Mouse (Mus musculus) hindbrain, embryonic 13.5 days (tissue): ENCODE data around the gene Grk5. TPM values are rescaled to one million over a fixed set of nuclear protein-coding genes. Genes with fewer than 3 reads are reported as not detected.
A peak's percentile ranks its signal among the peaks of the same experiment; 100 is the strongest.

ENCODE experiments used
- ATAC-seq: fragments of 200-750 bp; cut with Nextera tagmentation; 2 replicates; pipeline ENCODE4 v1.8.0; 2017; ENCODE audit warnings: moderate TSS enrichment; ENCODE audit not compliant: low FRiP score
- H3K27ac ChIP-seq: fragments of 300-500 bp; sonication (generic); 2 replicates; pipeline ENCODE4 v1.5.1; 2015; ENCODE audit warnings: inconsistent platforms, mild to moderate bottlenecking, moderate library complexity
- H3K27me3 ChIP-seq: fragments of 300-500 bp; sonication (generic); 2 replicates; pipeline ENCODE4 v1.6.1; 2015; ENCODE audit warnings: mild to moderate bottlenecking, inconsistent platforms
- H3K36me3 ChIP-seq: fragments of 300-500 bp; sonication (generic); 2 replicates; pipeline ENCODE4 v1.6.1; 2015; ENCODE audit warnings: mild to moderate bottlenecking, inconsistent platforms
- H3K4me1 ChIP-seq: fragments of 300-500 bp; sonication (generic); replicated peaks from 2 replicates; pipeline ENCODE4 v1.6.1; 2015; ENCODE audit warnings: inconsistent platforms
- H3K4me2 ChIP-seq: fragments of 300-500 bp; sonication (generic); 2 replicates; pipeline ENCODE4 v1.6.1; 2015; ENCODE audit warnings: inconsistent platforms, mild to moderate bottlenecking, moderate library complexity
- H3K4me3 ChIP-seq: fragments of 300-500 bp; sonication (generic); 2 replicates; pipeline ENCODE4 v1.5.1; 2015; ENCODE audit warnings: mild to moderate bottlenecking, inconsistent platforms
- H3K9ac ChIP-seq: fragments of 300-500 bp; sonication (generic); 2 replicates; pipeline ENCODE4 v1.6.1; 2015; ENCODE audit warnings: mild to moderate bottlenecking, inconsistent platforms
- H3K9me3 ChIP-seq: fragments of 300-500 bp; sonication (generic); 2 replicates; pipeline ENCODE4 v1.6.1; 2016; ENCODE audit warnings: inconsistent platforms
- WGBS: fragments of 180-500 bp; shearing (Covaris S2); methylation state at CpG from one replicate; pipeline ENCODE4 v1.1.7; 2015; 5-methylcytosine and 5-hydroxymethylcytosine counted together
- polyA plus RNA-seq: library from polyadenylated mRNA; unstranded; fragments of >200 nt; fragmentation: Nextera tagmentation; extraction: Ambion mirVana; gene quantifications from 2 replicates; pipeline ENCODE4 v1.2.1, GENCODE M21; 2015

Grk5 gene
- polyA plus RNA-seq, 1 experiment from 2014 or later = 2.3 TPM

GRCm38 (mm10) chr19:61090541-61090940 lies 201.0 kb downstream of the Grk5 start:
- Histone ChIP-seq H3K36me3 (peaks cover 62% of the 10 kb centered on the region), H3K4me3 (no peak overlapping the region), H3K9me3 (no peaks in the 10 kb centered on the region), H3K4me2 (no peak overlapping the region), H3K4me1 (no peaks in the 10 kb centered on the region), H3K27ac (no peak overlapping the region), H3K27me3 (no peaks in the 10 kb centered on the region), H3K9ac (no peak overlapping the region)
- 90% methylated on average over 4 of the region's 4 CpGs for WGBS
- no peak for ATAC-seq

GRCm38 (mm10) chr19:61096776-61097175 lies 207.2 kb downstream of the Grk5 start:
- WGBS = 83% methylated on average over 2 of the region's 2 CpGs
- H3K4me3 ChIP-seq = no peak overlapping the region
- H3K36me3 ChIP-seq = peaks cover 17% of the 10 kb centered on the region
- no peak overlapping the region for H3K27ac ChIP-seq
- no peaks in the 10 kb centered on the region for H3K9me3 ChIP-seq
- H3K27me3 ChIP-seq = no peaks in the 10 kb centered on the region
- H3K4me1 ChIP-seq = no peaks in the 10 kb centered on the region
- H3K4me2 ChIP-seq = no peak overlapping the region
- H3K9ac ChIP-seq = no peak overlapping the region
- no peak for ATAC-seq

GRCm38 (mm10) chr19:61097764-61098163 lies 208.2 kb downstream of the Grk5 start:
- Histone ChIP-seq H3K27me3 (no peaks in the 10 kb centered on the region), H3K36me3 (peaks cover 13% of the 10 kb centered on the region), H3K9me3 (no peaks in the 10 kb centered on the region), H3K4me1 (no peaks in the 10 kb centered on the region), H3K4me3 (no peak overlapping the region), H3K9ac (no peak overlapping the region), H3K27ac (no peak overlapping the region), H3K4me2 (no peak overlapping the region)
- ATAC-seq = peak; percentile 5; the same call in 1 of the 2 replicates
- 28% methylated on average over 4 of the region's 4 CpGs for WGBS

- 58% methylated on average over 2 of the region's 2 CpGs for WGBS
- ATAC-seq = no peak
These were observed 220.6 kb downstream of the Grk5 start for GRCm38 (mm10) chr19:61110184-61110583.

GRCm38 (mm10) chr19:61131096-61131495 lies 241.5 kb downstream of the Grk5 start:
- WGBS = 89% methylated on average over 10 of the region's 10 CpGs
- Histone ChIP-seq H3K4me3 (no peak overlapping the region), H3K36me3 (peaks cover 36% of the 10 kb centered on the region), H3K27ac (no peak overlapping the region), H3K4me2 (no peak overlapping the region), H3K9me3 (peaks cover 3% of the 10 kb centered on the region), H3K27me3 (no peaks in the 10 kb centered on the region), H3K9ac (no peak overlapping the region), H3K4me1 (no peaks in the 10 kb centered on the region)
- ATAC-seq = no peak

More at GRCm38 (mm10) chr19:61110184-61110583, 220.6 kb downstream of the Grk5 start:
- Histone ChIP-seq H3K4me3 (no peak overlapping the region), H3K9me3 (peaks cover 9% of the 10 kb centered on the region), H3K4me1 (no peaks in the 10 kb centered on the region), H3K27me3 (no peaks in the 10 kb centered on the region), H3K36me3 (peaks cover 18% of the 10 kb centered on the region), H3K9ac (no peak overlapping the region), H3K27ac (no peak overlapping the region), H3K4me2 (no peak overlapping the region)

- Histone ChIP-seq H3K9me3 (no peaks in the 10 kb centered on the region), H3K27me3 (no peaks in the 10 kb centered on the region), H3K36me3 (peaks cover 9% of the 10 kb centered on the region), H3K4me3 (no peak overlapping the region), H3K4me1 (peaks cover 16% of the 10 kb centered on the region), H3K27ac (no peak overlapping the region), H3K4me2 (no peak overlapping the region), H3K9ac (no peak overlapping the region)
- no peak for ATAC-seq
These were observed 249.1 kb downstream of the Grk5 start for GRCm38 (mm10) chr19:61138655-61139054.

- WGBS = 1% methylated on average over 18 of the region's 18 CpGs
- Histone ChIP-seq H3K4me1 (peaks cover 16% of the 10 kb centered on the region), H3K36me3 (peaks cover 5% of the 10 kb centered on the region), H3K4me3 (peak within 1 kb of the TSS; percentile 86), H3K9me3 (no peaks in the 10 kb centered on the region), H3K27me3 (no peaks in the 10 kb centered on the region), H3K4me2 (peak within 1 kb of the TSS; percentile 78), H3K27ac (no peak within 1 kb of the TSS), H3K9ac (peak within 1 kb of the TSS; percentile 86)
- ATAC-seq = peak; percentile 100
These were observed 251.0 kb downstream of the Grk5 start, which contains the start of gene Zfp950 for GRCm38 (mm10) chr19:61140342-61141206. Zfp950 (minus strand) TSS chr19:61140840.

- H3K4me3 ChIP-seq = peak overlapping the region; percentile 86
- peaks cover 16% of the 10 kb centered on the region for H3K4me1 ChIP-seq
- H3K4me2 ChIP-seq = peak overlapping the region; percentile 78
- no peak for ATAC-seq
- H3K9me3 ChIP-seq = no peaks in the 10 kb centered on the region
- H3K9ac ChIP-seq = peak overlapping the region; percentile 86
- no peak overlapping the region for H3K27ac ChIP-seq
- H3K27me3 ChIP-seq = no peaks in the 10 kb centered on the region
- peaks cover 5% of the 10 kb centered on the region for H3K36me3 ChIP-seq
- WGBS = 25% methylated on average over 4 of the region's 4 CpGs
These were observed 251.8 kb downstream of the Grk5 start for GRCm38 (mm10) chr19:61141299-61141698.

Other genes starting within 250 kb of the Grk5 start
- 13.5 and 14.0 TPM in 2 replicates for gene Nanos1, start 133.8 kb upstream of the Grk5 start, polyA plus RNA-seq
- 112 and 121 TPM in 2 replicates for gene Eif3a, start 99.1 kb upstream of the Grk5 start, polyA plus RNA-seq
- gene Fam45a, start 78.2 kb upstream of the Grk5 start, polyA plus RNA-seq = 39.7 and 43.6 TPM in 2 replicates
- 15.5 and 15.8 TPM in 2 replicates for gene Sfxn4, start 28.3 kb upstream of the Grk5 start, polyA plus RNA-seq
- 93.8 and 99.6 TPM in 2 replicates for gene Prdx3, start 15.2 kb upstream of the Grk5 start, polyA plus RNA-seq